Mouse (Mus musculus) gastrocnemius, postnatal 10 days (tissue): Measurements from ENCODE around the gene Abcg8. TPM values are rescaled to one million over a fixed set of nuclear protein-coding genes. Genes with fewer than 3 reads are reported as not detected.

ENCODE experiments used
- DNase-seq: peaks from one replicate; pipeline ENCODE4 v3.0.0; 2021; ENCODE audit warnings: mixed read lengths
- total RNA-seq, 2 experiments: library from RNA; stranded (reverse); gene quantifications; 2 replicates each; pipeline ENCODE4 v1.2.3; 2021

The Abcg8 gene
- total RNA-seq, 2 experiments from 2014 or later, result not detected

- DNase-seq, result no peak
These were observed 38.8 kb downstream of the Abcg8 start for GRCm38 (mm10) chr17:84714930-84715329.

- DNase-seq, result no peak
These were observed 40.3 kb downstream of the Abcg8 start for GRCm38 (mm10) chr17:84716252-84716872.

DNA sequence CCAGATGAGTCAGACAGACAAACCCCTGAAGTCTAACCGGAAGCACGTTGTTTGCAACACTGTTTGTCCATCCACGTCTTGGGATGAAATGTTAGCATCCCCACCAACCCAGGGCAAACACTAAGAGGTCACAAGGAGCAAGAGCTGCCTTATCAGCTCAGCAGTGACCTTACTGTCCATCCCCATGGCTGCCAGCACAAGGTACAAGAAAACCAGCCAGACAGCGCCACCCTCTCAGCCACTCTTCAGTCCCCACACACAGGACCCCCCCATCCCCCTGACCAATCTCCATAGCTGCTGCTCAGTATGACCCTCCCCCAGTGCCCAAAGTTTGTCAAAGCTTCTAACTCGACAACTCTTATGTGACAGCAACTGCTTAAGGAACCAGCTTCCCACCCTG is 41.3 kb downstream of the Abcg8 start:
- no peak for DNase-seq

DNA sequence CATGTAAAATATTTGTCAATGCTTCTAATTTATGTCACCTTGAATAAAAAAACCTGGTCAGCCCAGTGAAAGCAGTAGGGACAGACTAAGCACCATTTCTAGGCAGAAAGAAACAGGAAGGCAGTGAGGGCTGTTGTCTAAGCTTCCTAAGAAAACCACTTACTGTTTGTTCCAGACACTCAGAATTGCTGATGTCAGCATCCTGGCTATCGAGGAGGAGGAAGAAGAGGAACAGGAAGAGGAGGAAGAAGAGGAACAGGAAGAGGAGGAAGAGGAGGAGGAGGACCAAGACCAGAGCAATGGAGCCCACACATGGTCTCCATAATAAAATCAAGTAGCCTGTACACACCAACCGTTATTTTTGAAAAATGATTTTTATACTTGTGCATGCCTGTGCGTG is 43.0 kb downstream of the Abcg8 start:
- no peak for DNase-seq

DNA sequence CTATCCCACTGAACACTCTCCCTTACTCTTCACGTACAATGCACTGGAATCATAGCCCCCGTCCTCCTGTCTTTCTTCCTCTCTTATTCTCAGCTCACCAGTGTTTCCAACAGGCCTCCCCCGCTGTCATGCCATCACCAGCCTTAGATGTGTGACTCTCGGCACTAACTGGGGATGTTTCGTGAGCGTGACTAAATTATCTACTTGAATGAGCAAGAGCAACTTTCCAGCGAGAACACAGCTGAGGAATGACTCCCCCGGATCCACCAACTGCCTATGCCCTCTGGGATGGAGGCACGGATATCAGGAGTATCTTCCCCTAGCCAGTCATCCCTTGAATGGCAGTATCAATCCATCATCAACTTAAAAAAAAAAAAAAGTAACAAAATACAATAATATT is 47.9 kb downstream of the Abcg8 start:
- DNase-seq, result no peak

GRCm38 (mm10) chr17:84725163-84725562 is 49.1 kb downstream of the Abcg8 start:
- DNase-seq, result no peak

- no peak for DNase-seq
These were observed 52.3 kb downstream of the Abcg8 start for GRCm38 (mm10) chr17:84728201-84728911.

DNA sequence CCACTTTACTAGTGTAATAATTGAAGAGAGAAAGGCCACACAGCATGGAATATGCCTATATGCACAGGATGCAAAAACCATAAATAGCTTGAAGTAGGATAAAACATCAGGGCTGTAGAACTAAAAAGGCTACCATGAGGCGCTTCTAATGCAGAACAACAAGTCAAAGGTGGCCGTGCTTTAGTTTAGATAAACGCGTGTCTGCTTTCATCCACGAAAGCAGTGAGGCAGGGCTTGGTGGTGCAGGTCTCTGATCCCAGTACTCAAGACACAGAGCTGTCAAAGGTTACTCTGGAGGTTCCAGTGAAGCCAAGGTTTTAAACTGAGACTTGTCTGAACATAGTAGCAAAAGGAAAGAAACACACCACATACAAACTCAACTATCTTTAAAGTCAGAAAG is 53.0 kb downstream of the Abcg8 start:
- DNase-seq, result no peak

GRCm38 (mm10) chr17:84731361-84731760 is 55.3 kb downstream of the Abcg8 start:
- no peak for DNase-seq

DNA sequence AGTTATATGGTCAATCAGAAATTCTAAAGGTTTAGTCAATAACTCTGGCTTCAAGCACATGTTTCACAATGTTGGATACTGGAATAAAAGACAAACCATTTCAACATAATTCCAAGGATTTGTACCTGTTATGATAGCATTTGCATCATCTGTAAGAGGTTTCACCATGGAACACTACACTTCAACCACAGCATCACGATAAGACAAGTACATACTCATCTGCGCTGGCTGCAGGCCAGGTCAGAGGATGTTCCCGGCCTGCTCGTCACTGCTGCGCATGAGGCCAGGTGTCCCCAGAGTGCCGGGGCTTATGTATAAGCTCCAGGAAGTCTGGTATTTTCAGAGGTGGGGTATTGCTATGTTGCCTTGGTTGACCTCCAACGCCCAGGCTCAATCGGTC is 56.5 kb downstream of the Abcg8 start:
- DNase-seq, result no peak

GRCm38 (mm10) chr17:84736719-84737118 is 60.6 kb downstream of the Abcg8 start:
- no peak for DNase-seq

- no peak for DNase-seq
These were observed 62.1 kb downstream of the Abcg8 start for GRCm38 (mm10) chr17:84738073-84738797.

GRCm38 (mm10) chr17:84744256-84744655 is 68.2 kb downstream of the Abcg8 start:
- no peak for DNase-seq

DNA sequence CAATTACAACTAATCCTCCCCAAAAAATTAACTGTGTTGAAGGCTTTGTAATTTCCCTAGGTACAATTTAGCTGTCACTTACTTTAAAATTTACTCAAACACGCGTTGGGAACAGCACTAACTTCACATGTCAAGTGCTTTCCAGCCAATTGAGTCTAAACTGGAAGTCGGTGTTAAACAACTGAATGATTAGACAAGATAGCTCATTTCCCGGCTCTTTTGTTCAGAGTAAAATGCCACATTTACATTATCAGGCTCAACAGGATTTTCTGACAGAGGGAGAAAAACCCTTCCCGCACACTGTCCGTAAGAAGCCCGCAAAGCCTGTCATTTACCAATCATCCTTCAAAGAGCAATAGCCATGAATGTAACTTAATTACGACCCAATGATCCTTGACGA is 68.9 kb downstream of the Abcg8 start:
- no peak for DNase-seq

DNA sequence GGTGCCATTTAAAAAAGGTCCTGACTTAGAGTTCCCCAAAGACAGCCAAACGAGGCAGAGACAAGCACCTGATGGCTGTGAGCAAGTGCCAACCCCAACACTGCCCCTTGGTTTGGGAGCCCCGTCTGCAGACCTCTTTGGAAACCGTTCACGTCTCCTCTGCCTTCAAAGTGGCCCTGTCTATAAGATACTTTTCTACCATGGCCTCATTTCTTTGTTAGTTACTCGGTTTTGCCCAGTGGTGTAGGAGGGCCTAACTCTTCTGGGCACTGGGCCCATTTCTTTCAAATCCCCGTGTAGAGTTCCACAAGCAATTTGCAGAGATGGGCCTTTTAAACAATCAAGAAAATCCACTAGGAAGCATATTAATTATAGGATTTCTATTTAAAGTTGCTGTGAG is 71.1 kb downstream of the Abcg8 start:
- no peak for DNase-seq

DNA sequence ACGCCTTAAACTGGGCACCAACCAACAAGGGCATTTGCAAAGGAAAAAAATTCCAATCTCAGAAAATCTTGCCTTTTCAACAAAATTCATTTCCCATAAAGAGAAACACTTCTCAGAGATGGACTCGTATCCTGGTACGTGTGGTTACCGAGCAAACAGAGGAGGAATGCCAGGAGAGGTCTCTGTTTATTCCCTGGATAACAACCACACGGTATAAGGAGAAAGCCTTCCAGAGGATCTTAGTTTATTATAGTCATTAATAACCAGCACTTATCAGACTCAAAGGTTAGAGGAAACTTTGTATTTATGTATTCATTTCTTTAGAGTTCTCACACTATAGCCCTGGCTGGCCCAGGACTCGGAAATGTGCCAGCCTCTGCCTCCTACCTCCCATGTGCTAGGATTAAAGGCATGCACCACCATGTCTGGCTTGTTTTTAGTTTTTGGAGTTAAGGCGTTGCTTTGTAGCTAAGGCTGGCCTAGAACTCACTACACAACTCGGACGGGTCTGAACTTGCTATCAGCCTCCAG is 72.1 kb downstream of the Abcg8 start:
- no peak for DNase-seq

- no peak for DNase-seq
These were observed 73.2 kb downstream of the Abcg8 start for GRCm38 (mm10) chr17:84749297-84749696.

Other genes starting within 250 kb of the Abcg8 start
- 1 to 10 TPM; 5.9 to 8.4 TPM for gene Thada, start 210.1 kb upstream of the Abcg8 start, total RNA-seq
- 1 to 10 TPM; 8.1 to 9.0 TPM for gene Plekhh2, start 164.4 kb upstream of the Abcg8 start, total RNA-seq
- gene Dync2li1, start 49.8 kb upstream of the Abcg8 start, total RNA-seq, result 1 to 10 TPM; 3.2 to 3.3 TPM
- gene Abcg5, start 6.7 kb downstream of the Abcg8 start, total RNA-seq, result not detected
- gene Lrpprc, start 114.5 kb downstream of the Abcg8 start, total RNA-seq, result 10 to 100 TPM; 56.0 to 62.7 TPM